Mouse (Mus musculus) G1E-ER4 (cell line): ENCODE results near the gene Fam20a. TPM values are rescaled to one million over a fixed set of nuclear protein-coding genes. Genes with fewer than 3 reads are reported as not detected.

Source experiments
- GATA1 ChIP-seq: IDR thresholded peaks from one replicate; pipeline ENCODE4 v1.8.0; 2012; ENCODE audit warnings: low read length, inconsistent platforms
- polyA plus RNA-seq: library from polyadenylated mRNA; stranded (reverse); fragments of >175 nt; gene quantifications from 2 replicates; pipeline ENCODE4 v1.2.3, GENCODE M21; 2012

Fam20a gene
- polyA plus RNA-seq, 1 experiment, result not detected

GRCm38 (mm10) chr11:109704311-109705205 is 17.5 kb downstream of the Fam20a start:
- TF ChIP-seq GATA1, result no peak

DNA sequence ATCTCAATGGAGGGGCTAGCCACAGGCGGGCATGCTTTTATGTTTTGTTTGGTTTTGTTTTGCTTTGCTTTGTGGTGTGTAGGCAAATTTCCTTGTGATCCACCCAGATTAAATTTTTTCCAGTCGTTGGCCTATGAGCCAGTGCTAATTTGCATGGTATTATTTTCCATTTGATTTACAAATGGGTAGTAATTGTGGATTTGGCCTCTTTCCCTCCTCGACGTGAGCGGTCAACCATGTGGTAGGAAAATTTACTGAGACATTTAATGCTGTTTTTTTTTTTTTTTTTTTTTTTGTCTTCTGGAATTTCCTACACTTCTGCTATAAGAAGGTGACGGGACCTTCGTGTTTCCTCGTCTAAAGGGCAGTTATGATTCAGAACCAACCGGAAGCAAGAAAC is 18.2 kb downstream of the Fam20a start:
- no peak for TF ChIP-seq GATA1

- no peak for TF ChIP-seq GATA1
Observed at GRCm38 (mm10) chr11:109702031-109702815, 19.9 kb downstream of the Fam20a start.

- TF ChIP-seq GATA1, result no peak
Observed at GRCm38 (mm10) chr11:109700761-109701160, 21.3 kb downstream of the Fam20a start.

- TF ChIP-seq GATA1, result no peak
Observed at GRCm38 (mm10) chr11:109699784-109700183, 22.3 kb downstream of the Fam20a start.

DNA sequence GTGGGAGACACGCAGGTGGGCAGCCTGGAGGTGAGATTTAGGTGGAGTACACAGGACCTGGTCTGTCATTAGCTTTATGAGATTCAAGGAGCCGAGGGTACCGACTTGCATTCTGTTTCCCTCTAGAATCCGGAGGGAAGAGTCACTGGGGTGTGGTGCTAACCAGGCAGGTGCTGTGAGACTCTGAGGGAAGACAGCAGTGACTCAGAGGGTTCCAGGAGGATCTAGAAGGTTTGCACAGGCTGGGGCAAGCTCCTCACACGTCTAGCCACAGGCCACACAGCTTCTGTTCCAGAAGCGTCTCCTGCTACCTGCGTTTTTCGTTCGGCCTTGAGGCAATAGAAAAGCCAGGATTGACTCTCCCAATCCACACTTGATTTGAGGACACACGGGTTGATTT is 23.3 kb downstream of the Fam20a start:
- no peak for TF ChIP-seq GATA1

DNA sequence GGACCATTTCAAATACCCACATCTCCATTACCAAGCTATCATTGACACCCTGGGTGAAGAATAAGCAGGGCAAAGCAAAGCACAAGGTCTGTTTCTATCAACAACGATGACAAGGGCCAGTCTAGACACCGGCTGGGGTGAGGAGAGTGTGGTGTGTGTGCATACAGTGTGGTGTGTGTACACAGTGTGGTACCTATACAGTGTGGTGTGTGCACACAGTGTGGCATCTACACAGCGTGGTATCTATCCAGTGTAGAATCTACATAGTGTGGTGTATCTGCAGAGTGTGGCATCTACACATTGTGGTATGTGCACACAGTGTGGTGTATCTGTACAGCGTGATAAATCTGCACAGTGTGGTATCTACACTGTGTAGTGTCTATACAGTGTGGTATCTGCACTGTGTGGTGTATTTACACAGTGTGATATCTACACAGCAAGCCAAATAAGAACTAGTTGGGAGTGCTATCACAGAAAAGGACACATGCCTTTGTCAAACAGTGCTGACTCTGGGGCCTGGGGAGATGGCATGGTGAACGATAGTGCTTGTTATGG is 24.9 kb downstream of the Fam20a start:
- no peak for TF ChIP-seq GATA1

DNA sequence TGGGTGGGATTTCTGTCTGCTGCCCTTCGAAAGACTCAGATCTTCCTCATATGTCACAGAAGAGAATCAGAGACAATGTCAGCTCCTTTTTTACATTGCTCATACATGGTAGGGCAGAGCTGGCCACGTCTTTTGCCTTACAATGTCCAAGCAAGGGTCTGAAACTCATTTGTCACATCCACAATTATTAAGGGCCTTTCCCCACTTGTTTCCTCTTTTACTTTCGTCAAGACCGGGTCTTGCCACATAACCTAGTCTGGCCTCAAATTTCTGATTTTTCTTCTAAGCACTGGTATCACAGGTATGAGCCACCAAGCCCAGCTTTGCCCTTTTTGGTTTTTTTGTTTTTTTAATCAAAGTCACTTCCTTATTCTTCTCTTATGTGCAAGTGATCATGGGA is 25.6 kb downstream of the Fam20a start:
- TF ChIP-seq GATA1, result no peak

DNA sequence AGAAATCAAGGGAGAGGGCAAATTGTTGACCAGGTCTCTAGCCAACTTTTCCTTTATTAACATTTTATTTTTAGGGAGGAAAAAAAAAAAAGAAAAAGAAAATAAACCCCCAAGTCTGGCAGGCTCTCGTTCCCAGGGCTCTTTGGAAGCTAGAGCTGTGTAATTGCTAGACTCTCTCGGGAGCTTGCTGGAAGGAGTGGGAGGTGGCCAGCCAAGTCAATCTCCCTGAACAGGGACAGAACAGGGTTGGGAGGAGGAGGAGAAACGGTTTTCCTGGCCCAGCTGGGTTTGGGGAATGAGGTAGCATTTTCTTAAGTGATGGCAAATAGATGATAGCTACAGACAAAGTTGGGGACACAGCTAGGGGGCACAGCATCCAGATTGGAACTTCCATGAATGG is 29.3 kb downstream of the Fam20a start:
- no peak for TF ChIP-seq GATA1

DNA sequence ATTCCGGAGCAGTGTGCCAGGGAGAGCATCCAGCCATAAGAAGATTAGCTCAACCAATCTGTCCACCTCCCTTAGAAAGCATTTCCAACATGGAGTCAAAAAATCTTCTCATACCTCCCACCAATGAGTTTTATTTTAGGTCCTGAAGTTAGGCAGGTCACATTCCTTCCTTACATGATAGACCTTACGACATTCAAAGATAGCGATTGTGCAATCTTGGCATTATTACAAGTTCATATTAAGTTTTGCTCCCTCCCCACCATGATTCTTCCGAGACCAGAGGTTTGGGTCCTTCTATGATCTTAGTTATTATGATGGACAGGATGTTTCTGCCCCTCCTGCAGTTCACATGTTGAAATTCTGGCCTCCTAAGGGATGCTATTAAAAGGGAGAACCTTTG is 32.5 kb downstream of the Fam20a start:
- no peak for TF ChIP-seq GATA1

- TF ChIP-seq GATA1, result no peak
Observed at GRCm38 (mm10) chr11:109682221-109682620, 39.9 kb downstream of the Fam20a start.

- no peak for TF ChIP-seq GATA1
Observed at GRCm38 (mm10) chr11:109681556-109681955, 40.5 kb downstream of the Fam20a start.

DNA sequence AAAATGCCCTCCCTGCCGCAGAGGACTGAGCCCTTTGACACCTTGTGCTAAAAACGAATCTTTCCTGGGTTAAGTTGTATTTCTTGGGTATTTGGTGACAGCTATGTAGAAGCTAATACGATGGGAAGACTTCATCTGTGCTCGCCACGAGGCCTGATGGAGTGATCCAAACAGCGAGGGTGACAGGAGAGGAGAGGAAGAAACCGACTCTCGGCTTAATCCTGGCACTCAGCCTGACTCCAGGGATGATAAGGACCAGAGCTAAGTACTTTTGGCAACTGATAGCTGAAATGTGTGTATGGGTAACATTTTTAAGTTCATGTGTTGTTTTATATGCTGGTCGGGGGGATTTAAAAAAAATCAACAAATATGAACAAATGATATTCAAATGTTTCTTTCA is 41.1 kb downstream of the Fam20a start:
- no peak for TF ChIP-seq GATA1

DNA sequence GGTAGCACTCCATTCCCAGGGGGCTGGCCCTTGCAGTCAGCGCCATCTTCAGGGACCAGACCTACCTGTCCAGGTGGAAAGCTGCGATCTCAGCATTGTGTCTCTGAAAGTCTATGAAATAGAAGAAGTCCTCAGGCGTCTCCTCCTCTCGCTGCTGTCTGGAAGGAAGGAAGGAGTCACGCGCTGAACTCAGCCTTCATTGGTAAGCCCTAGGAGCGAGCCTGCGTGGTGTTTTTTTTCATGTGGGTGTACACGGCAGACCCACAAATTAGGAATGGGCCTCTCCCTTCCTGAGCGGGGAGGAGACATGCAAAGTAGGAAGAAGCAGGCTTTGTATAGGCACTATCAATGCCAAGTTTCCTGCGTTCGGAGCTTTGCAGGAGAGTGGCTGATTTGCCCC is 43.8 kb downstream of the Fam20a start:
- TF ChIP-seq GATA1, result no peak

DNA sequence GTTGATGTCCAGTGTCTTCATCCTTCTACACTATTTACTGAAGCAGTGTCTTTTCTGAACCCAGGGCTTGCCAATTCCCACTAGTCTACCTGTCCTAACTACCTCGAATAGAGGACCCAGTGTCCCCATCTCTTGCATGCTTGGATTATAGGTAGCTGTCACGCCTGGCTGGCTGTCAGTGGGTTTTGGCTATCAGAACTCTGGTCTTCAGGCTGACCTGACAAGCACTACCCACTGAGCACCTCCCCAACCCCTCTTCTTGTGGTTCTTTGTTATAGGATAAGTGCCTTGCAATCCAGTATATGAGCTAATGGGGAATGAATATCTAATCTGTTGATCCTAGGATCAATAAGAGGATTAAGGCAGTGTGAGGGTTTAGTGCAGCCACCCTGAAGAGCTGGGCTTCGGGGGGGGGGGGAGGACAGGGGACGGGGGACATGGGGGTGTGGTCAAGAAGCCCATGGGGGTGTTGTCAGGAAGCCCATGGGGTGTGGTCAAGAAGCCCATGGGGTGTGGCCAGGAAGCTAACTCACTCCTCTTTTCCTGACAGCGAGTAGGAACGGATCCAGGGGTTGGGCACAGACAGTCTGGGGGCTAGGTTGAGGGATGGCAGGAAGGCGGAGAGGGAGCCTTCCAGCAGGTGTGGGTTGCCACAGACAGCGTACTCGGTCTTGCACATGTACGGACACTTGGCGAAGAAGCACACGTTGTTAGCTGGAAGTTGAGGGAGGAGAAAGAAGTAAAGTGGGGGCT is 45.3 kb downstream of the Fam20a start:
- TF ChIP-seq GATA1, result no peak

- TF ChIP-seq GATA1, result no peak
Observed at GRCm38 (mm10) chr11:109675771-109676170, 46.3 kb downstream of the Fam20a start.

DNA sequence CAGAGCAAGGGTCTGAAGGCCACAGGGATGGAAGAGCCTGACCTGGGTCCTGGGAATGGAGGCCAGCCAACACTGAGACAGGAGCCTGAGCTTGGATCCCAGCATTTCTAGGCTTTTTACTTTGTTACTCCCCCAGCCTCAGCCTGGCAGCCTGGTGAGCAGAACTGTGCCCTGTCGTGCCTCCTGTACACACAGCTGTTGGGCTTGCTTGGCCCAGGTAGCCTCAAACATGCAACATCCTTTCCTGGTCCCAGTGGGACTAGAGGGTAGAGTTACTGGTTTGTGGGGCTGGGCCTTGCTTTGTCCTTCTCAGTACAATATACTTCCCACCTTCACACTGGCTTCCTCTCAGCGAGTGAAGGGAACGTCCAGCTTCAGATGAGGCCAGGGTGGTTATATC is 46.9 kb downstream of the Fam20a start:
- no peak for TF ChIP-seq GATA1
